Mouse (Mus musculus) adrenal gland, postnatal 25 days (tissue): Measurements from ENCODE around the gene Opn3. TPM values are rescaled to one million over a fixed set of nuclear protein-coding genes. Genes with fewer than 3 reads are reported as not detected.
A peak's percentile ranks its signal among the peaks of the same experiment; 100 is the strongest.

Experiments used
- DNase-seq: peaks from one replicate; pipeline ENCODE4 v3.0.0; 2021; ENCODE audit warnings: mixed read lengths
- total RNA-seq: library from RNA; stranded (reverse); gene quantifications from 2 replicates; pipeline ENCODE4 v1.2.3, GENCODE M21; 2021

Gene Opn3
- total RNA-seq, 1 experiment from 2014 or later = 10.4 TPM

DNA sequence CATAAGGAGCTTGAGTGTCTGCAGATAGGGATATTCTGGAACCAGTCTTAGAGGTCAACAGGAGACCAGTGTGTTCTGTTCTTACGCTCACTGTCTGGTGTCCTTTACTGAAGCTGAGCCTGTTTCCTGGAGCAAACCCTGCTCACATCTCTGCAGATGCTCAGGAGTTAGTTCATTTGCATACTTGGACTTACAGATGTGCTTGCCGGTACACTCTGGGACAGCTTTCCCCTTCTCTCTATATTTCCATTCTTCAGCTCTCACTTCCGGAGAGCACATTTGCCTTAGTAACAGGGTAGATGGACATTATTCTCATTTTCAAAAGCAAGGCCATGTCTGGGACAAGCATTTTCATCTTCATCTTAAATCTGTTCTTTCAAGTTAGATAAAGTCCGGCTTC lies 44.0 kb downstream of the Opn3 start:
- DNase-seq = no peak

DNA sequence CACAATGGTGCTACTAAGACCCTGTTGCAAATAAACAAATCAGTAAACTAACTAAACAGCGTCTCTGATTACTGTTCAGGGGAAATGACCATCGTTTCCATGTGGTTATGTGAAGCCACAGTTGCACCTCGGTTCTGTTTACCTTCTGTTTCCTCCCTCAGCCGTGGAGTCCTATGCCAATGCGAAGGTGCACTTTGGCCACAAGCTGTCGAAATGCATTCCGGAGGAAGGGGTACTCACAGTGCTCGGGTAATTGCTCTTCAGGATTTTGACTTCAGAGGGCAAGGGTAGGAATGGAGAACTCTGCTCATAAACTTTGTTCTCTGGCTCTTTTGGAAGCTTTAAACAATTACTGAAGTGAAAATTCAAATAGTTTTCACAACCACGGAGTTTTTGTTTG lies 45.6 kb downstream of the Opn3 start:
- no peak for DNase-seq

- DNase-seq = no peak
Measured at GRCm38 (mm10) chr1:175643496-175644265, 48.9 kb downstream of the Opn3 start.

- DNase-seq = no peak
Measured at GRCm38 (mm10) chr1:175640435-175641150, 52.0 kb downstream of the Opn3 start.

GRCm38 (mm10) chr1:175639072-175639471 lies 53.5 kb downstream of the Opn3 start:
- no peak for DNase-seq

DNA sequence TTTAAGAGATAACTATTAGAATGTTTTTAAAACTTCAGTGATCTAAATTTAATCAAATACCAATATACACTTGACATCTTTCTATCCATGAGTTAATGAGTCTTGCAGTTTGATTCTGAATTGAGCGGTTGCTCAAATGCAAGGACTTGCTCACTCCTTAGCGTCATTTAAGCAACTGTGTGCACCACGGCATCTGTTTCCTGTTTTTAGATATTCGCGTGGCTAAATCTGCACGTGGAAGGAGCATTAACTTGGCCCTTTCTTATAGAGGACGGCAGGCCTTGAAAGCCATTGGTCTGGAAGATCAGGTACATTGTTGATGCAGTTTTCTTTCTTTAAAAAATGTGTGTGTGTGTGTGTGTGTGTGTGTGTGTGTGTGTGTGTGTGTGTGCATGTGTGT lies 54.9 kb downstream of the Opn3 start:
- no peak for DNase-seq

DNA sequence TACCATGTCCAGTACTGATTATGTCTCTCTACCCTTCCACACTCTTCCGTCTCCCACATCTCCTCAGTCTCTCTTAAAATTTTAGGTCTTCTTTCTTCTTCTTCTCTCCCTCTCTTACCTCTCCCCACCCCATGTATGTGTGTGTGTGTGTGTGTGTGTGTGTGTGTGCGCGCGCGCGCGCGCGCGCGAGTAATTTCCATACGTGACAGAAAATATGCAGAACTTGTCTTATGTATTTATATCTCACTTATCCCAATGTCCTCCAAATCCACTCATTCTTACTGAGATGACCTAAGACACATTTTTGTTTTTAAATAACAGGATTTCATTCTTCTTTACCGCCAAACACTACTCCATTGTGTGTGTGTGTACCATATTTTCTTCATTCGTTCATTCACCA lies 60.1 kb downstream of the Opn3 start:
- no peak for DNase-seq

DNA sequence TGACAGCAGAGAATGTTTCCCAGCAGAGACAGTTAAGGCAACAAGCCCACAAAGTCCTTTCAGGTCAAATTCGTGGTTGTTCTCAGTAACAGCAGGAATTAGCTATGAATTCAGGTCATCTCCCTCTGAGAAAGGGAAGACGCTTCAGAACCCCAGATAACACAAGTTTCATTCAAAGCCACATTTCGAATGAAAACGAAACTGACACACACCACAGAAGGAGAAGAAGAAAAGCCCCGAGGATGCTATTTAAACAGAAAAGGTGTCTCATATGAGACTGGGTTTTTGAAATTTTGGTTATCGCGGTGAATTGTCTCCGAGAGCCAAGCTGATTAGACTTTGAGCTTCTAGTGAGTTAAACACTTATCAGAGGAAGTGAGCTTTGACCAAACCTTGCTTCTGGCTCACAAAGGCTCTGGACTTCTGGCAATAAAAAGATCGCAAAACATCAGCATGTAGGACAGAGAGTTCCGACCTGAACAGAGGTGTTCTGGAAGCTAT lies 60.8 kb downstream of the Opn3 start:
- no peak for DNase-seq

DNA sequence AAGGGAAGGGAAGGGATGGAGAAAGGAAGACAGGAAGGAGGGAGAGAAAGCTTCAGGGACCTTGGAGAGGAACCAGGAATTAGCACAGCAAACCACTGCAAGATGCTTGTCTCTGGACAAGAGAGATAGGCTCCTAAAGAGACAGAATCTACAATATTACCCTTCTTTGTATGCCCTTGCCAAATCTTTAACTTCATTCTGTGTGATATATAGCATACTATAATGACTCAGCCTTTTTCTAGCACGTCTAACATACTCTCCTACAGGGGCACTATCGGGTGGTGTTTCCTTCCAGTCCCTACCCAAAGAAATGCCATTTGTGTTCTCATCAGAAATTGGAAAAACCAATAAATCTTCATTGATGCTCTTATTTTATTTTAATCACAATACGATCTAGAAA lies 61.5 kb downstream of the Opn3 start:
- DNase-seq = no peak

GRCm38 (mm10) chr1:175630345-175630744 lies 62.2 kb downstream of the Opn3 start:
- DNase-seq = no peak

- DNase-seq = no peak
Measured at GRCm38 (mm10) chr1:175629248-175629647, 63.3 kb downstream of the Opn3 start.

GRCm38 (mm10) chr1:175625990-175626692 lies 66.4 kb downstream of the Opn3 start:
- DNase-seq = no peak

DNA sequence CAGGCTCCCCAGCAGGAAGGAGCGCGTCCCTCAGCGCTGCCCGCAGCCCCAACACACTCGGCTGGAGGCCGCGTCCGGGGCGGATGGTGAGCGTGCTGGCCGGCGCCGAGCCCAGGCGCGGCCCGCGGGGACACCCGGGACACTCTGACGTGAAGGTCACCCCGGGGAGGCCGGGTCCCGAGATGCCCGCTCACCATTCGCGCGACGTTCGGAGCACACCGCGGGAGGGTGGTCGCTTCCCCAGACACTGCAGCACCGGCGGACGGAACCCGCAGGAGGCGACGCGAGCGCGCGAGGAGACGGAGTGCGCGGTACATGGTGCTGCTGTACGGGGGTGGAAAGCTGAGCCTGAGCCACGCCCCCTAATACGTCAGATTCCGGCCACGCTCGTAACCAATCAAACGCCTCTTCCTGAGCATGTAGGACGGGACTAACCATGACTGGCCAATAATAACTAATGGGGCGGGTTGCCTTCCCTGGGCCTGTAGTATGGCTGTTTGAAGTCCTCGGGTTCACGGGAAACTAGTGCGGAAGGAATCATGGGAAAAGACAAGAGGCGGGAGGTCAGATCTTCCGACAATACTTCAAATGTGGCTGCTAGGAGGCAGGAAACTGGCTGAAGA lies 67.2 kb downstream of the Opn3 start, which contains the start of gene Fh1:
Gene Fh1 (minus strand): TSS at position 379 of the 623 bp plus-strand sequence.
- DNase-seq = peak; percentile 92

DNA sequence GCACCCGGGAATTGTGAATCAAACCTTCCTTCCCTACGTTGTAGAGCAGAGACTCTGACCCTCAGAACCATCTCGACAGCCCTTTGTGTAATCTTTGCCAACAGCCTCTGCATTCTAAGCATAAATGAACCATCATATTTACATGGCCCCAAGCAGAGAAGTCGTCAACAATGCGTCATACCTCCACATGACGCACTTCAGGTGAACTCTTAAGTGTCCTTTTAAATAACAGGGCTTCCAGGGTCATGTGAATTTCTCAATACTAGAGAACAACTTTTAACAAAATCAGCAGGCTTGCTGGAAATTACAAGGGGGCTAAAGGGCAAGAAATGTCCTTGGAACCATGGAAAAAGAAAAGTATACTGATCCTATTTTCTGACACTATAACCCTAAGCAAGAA lies 68.9 kb downstream of the Opn3 start:
- DNase-seq = no peak

GRCm38 (mm10) chr1:175619814-175620431 lies 72.7 kb downstream of the Opn3 start, which contains the start of gene Kmo:
Gene Kmo (plus strand): TSS chr1:175620381.
- DNase-seq = no peak

GRCm38 (mm10) chr1:175614992-175615391 lies 77.6 kb downstream of the Opn3 start:
- DNase-seq = no peak

Other genes starting within 250 kb of the Opn3 start
- 11.2 and 12.1 TPM in 2 replicates for gene Rgs7, start 200.3 kb downstream of the Opn3 start, total RNA-seq
- gene Kmo, start 72.4 kb downstream of the Opn3 start, total RNA-seq = 0.43 and 1.0 TPM in 2 replicates
- 152 and 184 TPM in 2 replicates for gene Fh1, start 67.1 kb downstream of the Opn3 start, total RNA-seq
- gene Chml, start 125 bp upstream of the Opn3 start, total RNA-seq = 9.1 and 10.3 TPM in 2 replicates
- gene Wdr64, start 5.8 kb upstream of the Opn3 start, total RNA-seq = not detected in 2 replicates
- gene Exo1, start 187.8 kb upstream of the Opn3 start, total RNA-seq = 3.2 and 5.9 TPM in 2 replicates
- gene Gm38100, start 227.6 kb upstream of the Opn3 start, total RNA-seq = not detected in 2 replicates